Mouse (Mus musculus): ENCODE measurements around the gene Ppp2r2c. TPM values are rescaled to one million over a fixed set of nuclear protein-coding genes. Genes with fewer than 3 reads are reported as not detected.

The Ppp2r2c gene
- polyA plus RNA-seq, 1 experiment from 2014 or later, result 0.40 TPM

DNA sequence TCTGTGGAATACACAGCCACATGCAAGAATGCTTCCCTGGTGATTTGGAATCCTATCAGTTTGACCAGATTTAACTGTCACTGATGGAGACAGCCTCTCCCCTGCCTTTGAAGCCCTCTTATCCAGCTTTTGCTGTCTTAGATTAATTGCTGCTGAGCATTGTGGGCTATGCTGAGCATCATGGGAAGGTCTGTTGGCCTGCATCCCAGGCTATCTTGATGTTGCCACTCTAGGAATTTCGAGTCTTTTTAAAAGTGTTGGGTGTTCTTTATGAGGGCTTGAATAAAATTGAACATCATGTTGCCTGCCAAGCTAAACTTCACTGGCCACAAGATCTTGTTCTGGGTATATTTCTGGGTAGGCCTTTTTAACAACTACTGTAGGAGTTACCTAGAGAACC is 16.8 kb downstream of the Ppp2r2c start:
- no peak overlapping the region for H3K4me3 ChIP-seq (ENCODE audit: low read length)
- no peaks in the 10 kb centered on the region for H3K4me1 ChIP-seq (ENCODE audit: control insufficient read depth, insufficient read depth, low read length)
- no peaks in the 10 kb centered on the region for H3K27me3 ChIP-seq (replicated peaks; ENCODE audit: control insufficient read depth, insufficient read depth, low read length)
- no peaks in the 10 kb centered on the region for H3K9me3 ChIP-seq (ENCODE audit: control insufficient read depth, low read length)
- no peak overlapping the region for H3K4me2 ChIP-seq (ENCODE audit: low read depth, low read length)
- 67% methylated on average over 1 of the region's 1 CpGs for WGBS
- no peak for ATAC-seq
- H3K36me3 ChIP-seq (ENCODE audit: control insufficient read depth, insufficient read depth, low read length), result no peaks in the 10 kb centered on the region
- no peak overlapping the region for H3K27ac ChIP-seq (ENCODE audit: low read length)
- H3K9ac ChIP-seq (ENCODE audit: low read depth, low read length), result no peak overlapping the region

DNA sequence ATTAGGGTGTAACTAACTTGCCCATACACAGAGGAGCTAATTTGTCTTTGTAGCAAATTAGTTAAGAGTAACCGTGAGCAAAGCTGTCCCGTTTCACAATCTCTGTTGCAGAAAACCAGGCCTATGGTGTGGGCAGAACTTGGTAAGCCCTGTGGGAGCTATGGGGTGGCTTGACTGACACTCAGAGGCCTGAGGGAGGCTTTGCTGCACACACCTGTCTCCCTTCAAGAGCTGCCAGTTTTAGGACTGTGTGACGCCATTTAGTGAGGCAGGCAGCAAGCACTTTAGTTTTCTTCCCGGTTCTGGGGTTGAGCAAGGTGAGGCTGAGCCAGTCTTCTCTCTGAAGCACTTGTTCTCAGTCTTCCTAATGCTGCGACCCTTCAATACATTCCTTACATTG is 17.3 kb downstream of the Ppp2r2c start:
- Histone ChIP-seq H3K4me1 (ENCODE audit: control insufficient read depth, insufficient read depth, low read length) (no peaks in the 10 kb centered on the region), H3K27ac (ENCODE audit: low read length) (no peak overlapping the region), H3K9me3 (ENCODE audit: control insufficient read depth, low read length) (no peaks in the 10 kb centered on the region), H3K27me3 (replicated peaks; ENCODE audit: control insufficient read depth, insufficient read depth, low read length) (no peaks in the 10 kb centered on the region), H3K36me3 (ENCODE audit: control insufficient read depth, insufficient read depth, low read length) (no peaks in the 10 kb centered on the region), H3K4me3 (ENCODE audit: low read length) (no peak overlapping the region), H3K9ac (ENCODE audit: low read depth, low read length) (no peak overlapping the region), H3K4me2 (ENCODE audit: low read depth, low read length) (no peak overlapping the region)
- 78% methylated on average over 5 of the region's 5 CpGs for WGBS
- ATAC-seq, result no peak

DNA sequence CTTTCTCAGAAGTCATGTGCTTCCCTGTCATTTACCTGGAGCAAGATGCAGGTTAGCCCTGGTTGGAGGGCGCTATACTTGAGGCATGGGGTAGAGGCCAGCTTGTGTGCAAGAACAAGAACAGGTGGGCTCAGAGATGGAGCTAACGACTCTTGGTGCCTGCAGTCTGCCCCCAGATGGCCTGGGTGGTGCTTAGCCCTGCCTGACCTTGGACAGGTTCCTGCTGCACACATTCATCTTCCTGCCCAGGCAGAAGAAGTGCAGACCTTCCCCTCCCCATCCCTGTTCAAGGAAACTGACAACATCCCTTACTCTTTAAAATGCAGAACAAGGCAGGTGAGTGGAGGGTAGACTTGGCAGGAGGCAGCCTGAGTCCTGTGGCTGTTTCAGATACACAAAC is 18.0 kb downstream of the Ppp2r2c start:
- Histone ChIP-seq H3K36me3 (ENCODE audit: control insufficient read depth, insufficient read depth, low read length) (no peaks in the 10 kb centered on the region), H3K4me3 (ENCODE audit: low read length) (no peak overlapping the region), H3K27ac (ENCODE audit: low read length) (no peak overlapping the region), H3K4me1 (ENCODE audit: control insufficient read depth, insufficient read depth, low read length) (no peaks in the 10 kb centered on the region), H3K4me2 (ENCODE audit: low read depth, low read length) (no peak overlapping the region), H3K27me3 (replicated peaks; ENCODE audit: control insufficient read depth, insufficient read depth, low read length) (no peaks in the 10 kb centered on the region), H3K9ac (ENCODE audit: low read depth, low read length) (no peak overlapping the region), H3K9me3 (ENCODE audit: control insufficient read depth, low read length) (no peaks in the 10 kb centered on the region)
- no peak for ATAC-seq
- 62% methylated on average over 2 of the region's 2 CpGs for WGBS

DNA sequence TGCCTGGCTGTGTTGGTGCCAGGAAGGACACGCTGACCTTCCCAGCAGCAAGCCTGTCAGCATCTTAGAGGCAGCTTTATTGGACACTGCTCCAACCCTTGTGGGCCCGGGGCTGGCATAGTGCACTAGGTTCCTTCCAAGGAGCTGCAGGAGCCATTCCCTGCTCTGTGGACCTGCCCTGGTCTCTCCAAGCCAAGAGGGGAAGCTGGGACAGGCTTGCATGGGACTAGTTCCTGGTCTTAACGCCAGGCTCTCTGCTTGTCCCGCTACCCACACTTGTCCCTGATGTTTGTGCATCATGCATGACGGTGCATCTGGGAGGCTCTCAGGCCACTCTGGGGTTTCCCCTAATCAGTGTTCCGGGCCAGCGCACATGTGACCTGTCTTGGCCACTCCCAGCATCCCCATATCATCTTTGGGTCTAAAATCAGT is 18.6 kb downstream of the Ppp2r2c start:
- H3K9me3 ChIP-seq (ENCODE audit: control insufficient read depth, low read length), result no peaks in the 10 kb centered on the region
- H3K27me3 ChIP-seq (replicated peaks; ENCODE audit: control insufficient read depth, insufficient read depth, low read length), result no peaks in the 10 kb centered on the region
- no peaks in the 10 kb centered on the region for H3K36me3 ChIP-seq (ENCODE audit: control insufficient read depth, insufficient read depth, low read length)
- no peak overlapping the region for H3K4me3 ChIP-seq (ENCODE audit: low read length)
- no peak overlapping the region for H3K4me2 ChIP-seq (ENCODE audit: low read depth, low read length)
- ATAC-seq, result no peak
- WGBS, result 71% methylated on average over 7 of the region's 7 CpGs
- no peak overlapping the region for H3K9ac ChIP-seq (ENCODE audit: low read depth, low read length)
- H3K27ac ChIP-seq (ENCODE audit: low read length), result no peak overlapping the region
- no peaks in the 10 kb centered on the region for H3K4me1 ChIP-seq (ENCODE audit: control insufficient read depth, insufficient read depth, low read length)

DNA sequence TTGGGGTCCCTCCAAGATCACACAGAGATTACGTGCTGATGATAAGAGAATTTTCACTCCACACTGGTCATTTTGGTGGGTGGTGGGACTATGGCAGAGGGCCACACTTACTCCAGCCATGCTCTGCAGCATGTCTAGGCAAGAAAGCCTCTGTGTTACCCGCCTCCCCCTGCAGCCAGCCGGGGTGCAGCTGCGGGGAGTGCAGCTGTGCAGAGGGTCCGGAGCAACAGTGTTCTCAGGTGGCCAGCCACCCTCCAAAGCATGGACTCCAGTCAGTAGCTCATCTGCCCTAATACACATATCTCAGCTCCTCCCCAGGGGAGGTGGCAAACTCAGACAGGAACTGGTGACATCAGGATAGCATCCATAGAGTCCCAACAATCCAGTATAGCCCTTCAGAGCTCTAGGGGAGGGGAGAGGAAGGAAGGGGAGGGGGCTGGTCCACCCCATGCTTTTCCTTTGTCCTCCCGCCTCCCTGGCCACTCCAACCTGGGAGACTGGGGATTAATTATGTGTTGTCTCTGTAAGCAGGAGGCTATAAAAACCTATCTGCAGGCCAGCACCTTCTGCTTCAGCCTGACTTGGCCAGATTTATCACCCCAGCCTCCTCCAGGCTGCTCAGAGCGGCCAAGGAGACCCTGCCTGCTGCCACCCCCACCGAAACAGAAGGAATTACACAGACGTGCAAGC is 19.1 kb downstream of the Ppp2r2c start:
- no peak overlapping the region for H3K27ac ChIP-seq (ENCODE audit: low read length)
- H3K9ac ChIP-seq (ENCODE audit: low read depth, low read length), result no peak overlapping the region
- H3K4me3 ChIP-seq (ENCODE audit: low read length), result no peak overlapping the region
- no peaks in the 10 kb centered on the region for H3K36me3 ChIP-seq (ENCODE audit: control insufficient read depth, insufficient read depth, low read length)
- H3K9me3 ChIP-seq (ENCODE audit: control insufficient read depth, low read length), result no peaks in the 10 kb centered on the region
- no peaks in the 10 kb centered on the region for H3K4me1 ChIP-seq (ENCODE audit: control insufficient read depth, insufficient read depth, low read length)
- no peak for ATAC-seq
- no peak overlapping the region for H3K4me2 ChIP-seq (ENCODE audit: low read depth, low read length)
- WGBS, result 32% methylated on average over 9 of the region's 9 CpGs
- H3K27me3 ChIP-seq (replicated peaks; ENCODE audit: control insufficient read depth, insufficient read depth, low read length), result no peaks in the 10 kb centered on the region

DNA sequence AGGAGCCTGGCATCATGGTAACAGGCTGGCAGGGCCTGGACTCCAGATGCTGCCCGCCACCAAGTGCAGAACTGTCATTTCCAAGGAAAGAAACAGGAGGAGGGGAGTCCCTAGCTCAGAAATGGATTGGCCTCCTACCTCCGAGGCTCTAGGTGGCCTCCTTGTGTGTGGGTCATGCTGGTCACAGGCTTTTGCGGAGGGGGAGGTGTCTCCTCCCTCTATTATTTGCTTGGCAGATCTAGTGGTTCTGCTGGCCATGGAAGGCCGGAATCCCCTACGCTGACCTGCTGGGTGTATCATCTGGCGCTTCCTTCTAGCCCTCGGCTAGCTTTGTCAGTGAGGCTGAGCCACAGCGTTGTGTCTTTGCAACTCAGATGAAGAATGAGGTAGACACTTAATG is 20.2 kb downstream of the Ppp2r2c start:
- no peak overlapping the region for H3K9ac ChIP-seq (ENCODE audit: low read depth, low read length)
- no peaks in the 10 kb centered on the region for H3K36me3 ChIP-seq (ENCODE audit: control insufficient read depth, insufficient read depth, low read length)
- no peak overlapping the region for H3K27ac ChIP-seq (ENCODE audit: low read length)
- H3K27me3 ChIP-seq (replicated peaks; ENCODE audit: control insufficient read depth, insufficient read depth, low read length), result no peaks in the 10 kb centered on the region
- H3K4me1 ChIP-seq (ENCODE audit: control insufficient read depth, insufficient read depth, low read length), result no peaks in the 10 kb centered on the region
- H3K4me2 ChIP-seq (ENCODE audit: low read depth, low read length), result no peak overlapping the region
- H3K9me3 ChIP-seq (ENCODE audit: control insufficient read depth, low read length), result no peaks in the 10 kb centered on the region
- H3K4me3 ChIP-seq (ENCODE audit: low read length), result no peak overlapping the region
- 82% methylated on average over 8 of the region's 8 CpGs for WGBS
- ATAC-seq, result no peak

DNA sequence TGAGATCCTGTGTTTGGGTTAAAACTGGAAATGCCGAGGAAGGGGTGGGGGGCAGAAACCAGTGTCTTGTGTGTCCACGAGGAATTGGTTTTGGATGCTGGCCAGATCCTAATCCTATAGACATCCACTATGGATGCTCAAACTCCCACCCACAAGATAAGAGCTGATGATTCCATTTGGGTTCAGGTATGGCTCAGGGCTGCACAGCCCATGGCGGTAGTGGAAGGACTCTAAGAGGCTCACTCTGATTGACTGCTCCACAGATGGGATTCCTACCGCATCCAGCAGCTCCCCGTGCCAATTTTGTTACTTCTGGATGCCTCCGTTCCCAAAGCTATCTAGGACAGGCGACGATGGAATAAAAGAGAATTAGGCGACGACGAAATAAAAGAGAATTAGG is 20.6 kb downstream of the Ppp2r2c start:
- WGBS, result 83% methylated on average over 11 of the region's 11 CpGs
- Histone ChIP-seq H3K9me3 (ENCODE audit: control insufficient read depth, low read length) (no peaks in the 10 kb centered on the region), H3K4me2 (ENCODE audit: low read depth, low read length) (no peak overlapping the region), H3K36me3 (ENCODE audit: control insufficient read depth, insufficient read depth, low read length) (no peaks in the 10 kb centered on the region), H3K4me3 (ENCODE audit: low read length) (no peak overlapping the region), H3K9ac (ENCODE audit: low read depth, low read length) (no peak overlapping the region), H3K27me3 (replicated peaks; ENCODE audit: control insufficient read depth, insufficient read depth, low read length) (no peaks in the 10 kb centered on the region), H3K27ac (ENCODE audit: low read length) (no peak overlapping the region), H3K4me1 (ENCODE audit: control insufficient read depth, insufficient read depth, low read length) (no peaks in the 10 kb centered on the region)
- ATAC-seq, result no peak

DNA sequence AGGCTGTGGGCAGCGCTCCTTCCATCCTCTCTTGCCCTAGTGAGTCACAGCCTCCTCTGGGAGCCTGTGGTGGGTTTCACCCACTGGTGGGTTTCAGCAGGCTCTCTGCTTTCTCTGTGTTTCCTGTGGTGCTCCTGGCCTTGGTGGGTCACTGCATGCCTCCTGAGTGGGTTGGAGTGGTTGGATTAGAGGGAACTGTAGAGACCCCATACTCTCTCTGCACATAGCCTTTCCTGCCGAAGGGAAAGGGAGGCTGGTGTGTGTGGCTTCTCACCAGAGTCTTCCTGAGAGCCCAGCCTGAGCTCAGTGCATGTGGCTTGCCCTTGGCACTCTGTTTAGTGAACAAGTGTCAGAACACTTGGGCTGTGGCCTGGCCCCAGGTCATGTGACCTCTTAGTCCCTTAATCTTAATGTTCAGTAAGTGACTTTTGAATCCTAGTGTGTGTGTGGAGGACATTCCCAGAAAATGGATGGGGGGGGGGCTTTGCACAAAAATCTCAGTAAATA is 21.1 kb downstream of the Ppp2r2c start:
- H3K4me1 ChIP-seq (ENCODE audit: control insufficient read depth, insufficient read depth, low read length), result no peaks in the 10 kb centered on the region
- no peak overlapping the region for H3K27ac ChIP-seq (ENCODE audit: low read length)
- no peaks in the 10 kb centered on the region for H3K9me3 ChIP-seq (ENCODE audit: control insufficient read depth, low read length)
- 83% methylated on average over 2 of the region's 2 CpGs for WGBS
- H3K36me3 ChIP-seq (ENCODE audit: control insufficient read depth, insufficient read depth, low read length), result no peaks in the 10 kb centered on the region
- no peak overlapping the region for H3K4me2 ChIP-seq (ENCODE audit: low read depth, low read length)
- H3K27me3 ChIP-seq (replicated peaks; ENCODE audit: control insufficient read depth, insufficient read depth, low read length), result no peaks in the 10 kb centered on the region
- no peak for ATAC-seq
- H3K9ac ChIP-seq (ENCODE audit: low read depth, low read length), result no peak overlapping the region
- no peak overlapping the region for H3K4me3 ChIP-seq (ENCODE audit: low read length)

DNA sequence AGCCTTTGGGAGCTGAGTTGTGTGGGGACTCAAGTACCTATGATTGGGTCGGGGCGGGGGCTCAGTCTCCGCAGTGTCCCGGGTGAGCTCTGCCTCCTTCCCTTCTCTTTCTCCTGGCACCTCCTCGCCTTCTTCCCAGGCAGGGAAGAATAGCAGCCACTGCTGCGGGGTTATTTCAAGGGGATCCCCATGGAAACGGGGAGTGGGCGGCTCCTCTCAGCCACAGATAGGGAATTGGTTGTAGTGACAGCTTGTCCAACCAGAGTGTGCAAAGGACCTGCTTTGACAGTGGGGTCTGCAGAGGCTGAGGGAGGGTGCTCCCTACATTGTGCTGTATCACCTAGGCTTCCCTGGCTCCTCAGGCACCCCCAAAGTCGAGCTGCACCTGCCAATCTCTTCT is 22.5 kb downstream of the Ppp2r2c start:
- H3K9me3 ChIP-seq (ENCODE audit: control insufficient read depth, low read length), result no peaks in the 10 kb centered on the region
- H3K36me3 ChIP-seq (ENCODE audit: control insufficient read depth, insufficient read depth, low read length), result no peaks in the 10 kb centered on the region
- H3K4me1 ChIP-seq (ENCODE audit: control insufficient read depth, insufficient read depth, low read length), result no peaks in the 10 kb centered on the region
- H3K27me3 ChIP-seq (replicated peaks; ENCODE audit: control insufficient read depth, insufficient read depth, low read length), result no peaks in the 10 kb centered on the region
- no peak overlapping the region for H3K9ac ChIP-seq (ENCODE audit: low read depth, low read length)
- H3K27ac ChIP-seq (ENCODE audit: low read length), result no peak overlapping the region
- no peak overlapping the region for H3K4me3 ChIP-seq (ENCODE audit: low read length)
- H3K4me2 ChIP-seq (ENCODE audit: low read depth, low read length), result no peak overlapping the region
- 37% methylated on average over 9 of the region's 9 CpGs for WGBS
- no peak for ATAC-seq
